Mouse (Mus musculus) testis, adult 2 months (tissue): ENCODE data around the gene Accs. TPM values are rescaled to one million over a fixed set of nuclear protein-coding genes. Genes with fewer than 3 reads are reported as not detected.

Experiments used
- H3K27ac ChIP-seq: fragments of 200-500 bp; 2 replicates; pipeline ENCODE4 v1.5.1; 2012; ENCODE audit warnings: low read depth, low read length; ENCODE audit not compliant: control insufficient read depth, insufficient read depth
- H3K27me3 ChIP-seq: fragments of 200-500 bp; 2 replicates; pipeline ENCODE4 v1.6.1; 2012; ENCODE audit warnings: mild to moderate bottlenecking, low read length, moderate library complexity; ENCODE audit not compliant: control insufficient read depth, insufficient read depth
- H3K36me3 ChIP-seq: fragments of 200-500 bp; 2 replicates; pipeline ENCODE4 v1.6.1; 2012; ENCODE audit warnings: mild to moderate bottlenecking, low read length; ENCODE audit not compliant: control insufficient read depth, insufficient read depth
- H3K4me1 ChIP-seq: fragments of 200-500 bp; 2 replicates; pipeline ENCODE4 v1.6.1; 2012; ENCODE audit warnings: low read length; ENCODE audit not compliant: control insufficient read depth, insufficient read depth
- H3K4me3 ChIP-seq: fragments of 200-500 bp; 2 replicates; pipeline ENCODE4 v1.5.1; 2012; ENCODE audit warnings: low read depth, mild to moderate bottlenecking, low read length, moderate library complexity, mixed read lengths; ENCODE audit not compliant: control insufficient read depth
- CTCF ChIP-seq: fragments of 200-500 bp; IDR thresholded peaks from 2 replicates; pipeline ENCODE4 v1.5.1; 2012; ENCODE audit warnings: low read depth, mild to moderate bottlenecking, inconsistent platforms, low read length, moderate library complexity; ENCODE audit not compliant: control insufficient read depth, insufficient read depth, insufficient replicate concordance
- POLR2A ChIP-seq: fragments of 200-500 bp; IDR thresholded peaks from 2 replicates; pipeline ENCODE4 v1.6.1; 2012; ENCODE audit warnings: low read depth, mild to moderate bottlenecking, inconsistent platforms, low read length, moderate library complexity; ENCODE audit not compliant: control insufficient read depth
- polyA plus RNA-seq: library from polyadenylated mRNA; depleted of rRNA; stranded (reverse); fragments of >200 nt; gene quantifications from 2 replicates; pipeline ENCODE4 v1.2.3, GENCODE M21; 2012; rRNA removed

Gene Accs
- polyA plus RNA-seq, 1 experiment = 2.6 TPM

DNA sequence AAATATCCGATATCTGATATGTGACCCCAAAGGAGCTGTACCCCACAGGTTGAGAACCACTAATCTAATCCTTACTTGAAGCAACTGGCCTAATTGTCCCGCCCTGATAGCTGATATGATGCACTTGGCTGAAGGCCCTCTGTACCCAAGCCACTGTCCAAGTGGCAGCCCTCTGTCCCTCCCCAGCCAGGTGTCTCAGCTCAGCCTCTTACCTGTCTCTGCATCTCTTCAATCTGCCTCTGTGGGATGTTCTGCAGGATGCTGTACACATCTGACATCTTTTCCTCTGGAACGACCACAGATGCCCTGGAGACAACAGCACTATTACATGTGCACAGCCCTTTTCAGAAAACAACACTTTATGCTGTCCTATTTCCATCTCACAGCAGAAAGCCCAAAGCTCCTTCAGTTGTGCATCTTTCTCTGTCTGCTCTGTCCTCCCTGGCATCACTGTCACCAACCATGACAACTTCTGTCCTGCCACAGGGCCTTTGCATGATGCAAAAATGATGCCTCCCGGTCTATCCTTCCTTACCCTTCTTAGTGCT lies 58.9 kb downstream of the Accs start:
- TF ChIP-seq POLR2A = no peak
- TF ChIP-seq CTCF = no peak
- Histone ChIP-seq H3K36me3 (no peaks in the 10 kb centered on the region), H3K27me3 (no peaks in the 10 kb centered on the region), H3K27ac (no peak overlapping the region), H3K4me3 (no peak overlapping the region), H3K4me1 (peaks cover 3% of the 10 kb centered on the region)

DNA sequence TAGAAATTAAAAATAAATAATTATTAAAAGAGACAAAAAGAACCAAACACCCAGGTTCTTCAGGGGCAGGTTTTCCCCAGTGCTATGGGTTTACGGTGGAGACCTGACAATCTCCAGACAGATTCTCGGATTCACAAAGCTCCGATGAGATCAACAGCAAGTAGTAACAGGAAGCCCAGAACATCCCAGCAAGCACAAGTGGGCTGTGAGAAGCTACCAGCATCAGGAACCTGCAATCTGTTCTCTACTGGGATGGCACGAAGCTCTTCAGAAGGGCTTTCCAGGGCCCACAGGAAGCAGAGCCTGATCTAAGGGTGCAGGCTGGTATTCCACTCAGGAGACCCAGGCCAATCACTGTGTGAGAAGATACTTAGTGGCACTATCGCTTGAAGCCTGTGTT lies 61.2 kb downstream of the Accs start:
- Histone ChIP-seq H3K27ac (no peak overlapping the region), H3K36me3 (no peaks in the 10 kb centered on the region), H3K4me1 (peaks cover 6% of the 10 kb centered on the region), H3K4me3 (no peak overlapping the region), H3K27me3 (no peaks in the 10 kb centered on the region)
- TF ChIP-seq POLR2A = no peak
- TF ChIP-seq CTCF = no peak

DNA sequence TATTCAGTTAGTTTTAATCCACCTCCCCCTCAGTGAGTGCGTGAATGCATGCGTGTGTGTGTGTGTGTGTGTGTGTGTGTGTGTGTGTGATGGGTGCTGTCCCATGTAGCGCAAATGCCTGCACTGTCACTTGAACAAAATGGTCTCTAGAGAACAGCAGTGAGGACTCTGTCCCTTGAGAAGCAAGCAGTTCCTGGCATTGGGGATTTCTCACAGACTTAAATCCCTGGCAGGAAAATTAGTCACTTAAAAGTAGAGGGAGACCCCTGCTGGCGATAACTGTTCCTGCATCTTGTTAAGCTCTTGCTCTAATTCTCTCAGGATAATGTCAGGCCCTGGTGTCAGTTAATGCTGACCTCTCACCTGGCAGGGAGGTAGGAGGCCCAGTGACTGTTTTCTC lies 63.6 kb downstream of the Accs start:
- Histone ChIP-seq H3K27me3 (no peaks in the 10 kb centered on the region), H3K4me3 (no peak overlapping the region), H3K4me1 (peaks cover 4% of the 10 kb centered on the region; the same call in 1 of the 2 replicates), H3K27ac (no peak overlapping the region), H3K36me3 (no peaks in the 10 kb centered on the region)
- TF ChIP-seq CTCF (no peak), POLR2A (no peak)

DNA sequence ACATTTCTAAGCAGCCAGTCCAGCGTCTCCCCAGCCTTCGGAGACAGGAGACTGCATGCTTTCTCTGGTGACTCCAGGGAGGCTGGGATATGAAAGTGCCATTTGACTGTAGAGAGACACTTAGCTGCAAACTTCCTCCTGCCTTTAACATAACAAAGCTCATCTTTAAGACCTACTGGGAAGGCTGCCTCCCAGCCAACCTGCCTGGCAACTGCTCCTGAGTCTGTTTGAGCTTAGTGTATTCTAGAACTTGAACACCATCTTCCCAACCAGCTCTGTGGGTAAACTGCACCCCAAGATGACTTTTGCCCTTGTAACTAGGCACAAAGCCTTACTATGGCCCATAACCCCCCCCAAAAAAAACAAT lies 64.3 kb downstream of the Accs start:
- Histone ChIP-seq H3K27ac (no peak overlapping the region), H3K36me3 (no peaks in the 10 kb centered on the region), H3K4me1 (peaks cover 4% of the 10 kb centered on the region; the same call in 1 of the 2 replicates), H3K27me3 (no peaks in the 10 kb centered on the region), H3K4me3 (no peak overlapping the region)
- TF ChIP-seq POLR2A (no peak), CTCF (no peak)

DNA sequence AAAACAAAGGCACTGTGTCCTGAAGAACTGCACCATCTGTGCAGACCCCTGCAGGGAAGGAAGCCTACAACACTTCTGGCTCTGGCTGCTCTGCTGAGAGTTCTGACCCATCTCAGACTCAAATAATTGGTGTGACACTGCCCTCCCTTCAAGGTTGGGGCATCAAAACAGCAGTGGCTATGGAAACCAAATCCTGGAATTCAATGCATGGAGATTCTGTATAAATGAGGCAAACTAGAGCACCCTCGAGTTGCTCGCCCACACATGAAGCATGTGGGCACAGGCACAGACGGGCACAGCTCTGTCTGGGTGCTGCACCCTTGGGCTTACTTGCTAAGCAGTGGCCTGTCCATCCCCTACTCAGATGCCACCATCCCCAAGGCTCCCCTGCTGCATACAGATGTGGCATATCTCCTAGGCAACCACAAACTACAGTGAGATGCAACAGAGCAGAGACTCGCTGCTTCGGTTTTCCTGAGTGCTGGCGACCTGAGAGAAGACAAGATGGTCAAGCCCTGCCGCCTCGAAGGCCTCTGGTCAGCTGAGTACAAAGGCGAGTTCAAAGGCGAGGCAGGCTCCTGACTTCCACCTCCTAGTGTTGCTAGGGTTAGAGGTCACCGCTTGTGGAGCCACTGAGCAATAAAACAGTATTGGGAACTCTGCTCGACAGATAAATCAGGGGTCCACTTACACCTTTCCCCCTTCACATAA lies 64.9 kb downstream of the Accs start:
- TF ChIP-seq POLR2A (no peak), CTCF (no peak)
- H3K4me3 ChIP-seq = no peak overlapping the region
- H3K27me3 ChIP-seq = no peaks in the 10 kb centered on the region
- peaks cover 4% of the 10 kb centered on the region; the same call in 1 of the 2 replicates for H3K4me1 ChIP-seq
- H3K36me3 ChIP-seq = no peaks in the 10 kb centered on the region
- H3K27ac ChIP-seq = no peak overlapping the region

DNA sequence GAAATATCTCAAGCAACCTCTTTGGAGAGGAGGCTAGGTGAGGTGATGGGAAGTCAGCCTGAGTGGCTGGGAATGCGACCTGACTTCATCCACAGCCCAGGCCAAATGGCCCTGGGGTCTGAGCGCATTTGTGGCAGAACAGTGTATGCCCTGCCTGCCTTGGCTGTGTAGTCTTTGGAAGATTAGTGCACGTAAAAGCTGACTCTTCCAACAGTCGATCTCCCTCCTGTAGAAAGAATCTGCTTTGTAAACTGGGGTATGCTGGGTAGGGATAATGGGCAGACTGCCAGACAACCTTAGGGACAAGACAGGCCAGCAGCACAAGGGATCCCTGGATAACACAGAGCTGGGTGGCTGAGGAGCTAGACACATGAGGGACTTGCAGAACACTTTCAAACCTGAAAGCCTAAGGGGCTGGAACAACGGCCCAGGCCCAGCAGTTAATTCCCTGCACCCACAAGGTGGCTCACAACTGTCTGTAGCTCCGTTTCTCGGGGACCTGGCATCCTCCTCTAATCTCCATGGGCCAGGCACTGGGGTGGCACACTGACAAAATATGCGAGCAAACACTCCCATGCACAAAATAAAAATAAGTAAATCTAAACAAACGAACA lies 65.7 kb downstream of the Accs start:
- TF ChIP-seq POLR2A (no peak), CTCF (no peak)
- Histone ChIP-seq H3K4me3 (no peak overlapping the region), H3K36me3 (no peaks in the 10 kb centered on the region), H3K27ac (no peak overlapping the region), H3K27me3 (no peaks in the 10 kb centered on the region), H3K4me1 (peaks cover 4% of the 10 kb centered on the region; the same call in 1 of the 2 replicates)

Other genes starting within 250 kb of the Accs start
- 0.04 and 0.07 TPM in 2 replicates for gene Alx4, start 207.6 kb downstream of the Accs start, polyA plus RNA-seq
- gene Ext2, start 27.4 kb downstream of the Accs start, polyA plus RNA-seq = 15.5 and 17.6 TPM in 2 replicates
- 0.18 TPM in 1 of 2 replicates, not detected in the other for gene Accsl, start 19.2 kb upstream of the Accs start, polyA plus RNA-seq
- gene Gm13889, start 107.3 kb upstream of the Accs start, polyA plus RNA-seq = 7.6 and 8.3 TPM in 2 replicates
- gene Gm27027, start 146.4 kb upstream of the Accs start, polyA plus RNA-seq = not detected in 2 replicates
- 164 and 167 TPM in 2 replicates for gene Alkbh3, start 160.9 kb upstream of the Accs start, polyA plus RNA-seq